Mouse (Mus musculus) heart, adult 18-20 months (tissue): ENCODE measurements around the gene Casq2. TPM values are rescaled to one million over a fixed set of nuclear protein-coding genes. Genes with fewer than 3 reads are reported as not detected.
A peak's percentile ranks its signal among the peaks of the same experiment; 100 is the strongest.

Experiments
- DNase-seq, 2 experiments: peaks; one replicate each; pipeline ENCODE4 v3.0.0; 2021 to 2022; ENCODE audit warnings: mixed read lengths in 1 of 2
- total RNA-seq, 2 experiments: library from RNA; stranded (reverse); gene quantifications; 2 replicates each; pipeline ENCODE4 v1.2.3; 2021

Casq2 gene
- total RNA-seq, 2 experiments from 2014 or later, result 895 to 982 TPM

GRCm38 (mm10) chr3:102164911-102165310 lies 78.7 kb downstream of the Casq2 start:
- DNase-seq, result no peak

- peak in 1 of 2 experiments; percentile 36 for DNase-seq
These were observed 79.5 kb downstream of the Casq2 start for GRCm38 (mm10) chr3:102165536-102166286.

GRCm38 (mm10) chr3:102166287-102166620 lies 80.0 kb downstream of the Casq2 start:
- DNase-seq, result no peak

GRCm38 (mm10) chr3:102166794-102167193 lies 80.6 kb downstream of the Casq2 start:
- DNase-seq, result no peak

- no peak for DNase-seq
These were observed 81.5 kb downstream of the Casq2 start for GRCm38 (mm10) chr3:102167555-102168210.

- DNase-seq, result peak; percentile 94 to 95
These were observed 83.1 kb downstream of the Casq2 start for GRCm38 (mm10) chr3:102169197-102169905.

- no peak for DNase-seq
These were observed 88.1 kb downstream of the Casq2 start for GRCm38 (mm10) chr3:102174118-102174865.

GRCm38 (mm10) chr3:102175701-102176100 lies 89.5 kb downstream of the Casq2 start:
- DNase-seq, result no peak

- no peak for DNase-seq
These were observed 89.9 kb downstream of the Casq2 start for GRCm38 (mm10) chr3:102176116-102176515.

GRCm38 (mm10) chr3:102177837-102178615 lies 91.8 kb downstream of the Casq2 start:
- no peak for DNase-seq

GRCm38 (mm10) chr3:102179869-102180268 lies 93.7 kb downstream of the Casq2 start:
- DNase-seq, result no peak

- peak; percentile 65 to 68 for DNase-seq
These were observed 94.5 kb downstream of the Casq2 start for GRCm38 (mm10) chr3:102180746-102181145.

GRCm38 (mm10) chr3:102181191-102181590 lies 95.0 kb downstream of the Casq2 start:
- no peak for DNase-seq

- DNase-seq, result no peak
These were observed 96.4 kb downstream of the Casq2 start for GRCm38 (mm10) chr3:102182601-102183000.

- DNase-seq, result no peak
These were observed 98.5 kb downstream of the Casq2 start for GRCm38 (mm10) chr3:102184721-102185120.

GRCm38 (mm10) chr3:102187401-102187800 lies 101.2 kb downstream of the Casq2 start:
- no peak for DNase-seq

- peak in 1 of 2 experiments; percentile 38 for DNase-seq
These were observed 102.8 kb downstream of the Casq2 start for GRCm38 (mm10) chr3:102188972-102189371.

GRCm38 (mm10) chr3:102190015-102190414 lies 103.8 kb downstream of the Casq2 start:
- DNase-seq, result no peak

GRCm38 (mm10) chr3:102190642-102191041 lies 104.4 kb downstream of the Casq2 start:
- no peak for DNase-seq

GRCm38 (mm10) chr3:102191575-102191974 lies 105.4 kb downstream of the Casq2 start:
- DNase-seq, result peak in 1 of 2 experiments; percentile 25

GRCm38 (mm10) chr3:102192621-102193020 lies 106.4 kb downstream of the Casq2 start:
- DNase-seq, result peak; percentile 48 to 69
